Mouse (Mus musculus): ENCODE measurements around the gene Aldh18a1. TPM values are rescaled to one million over a fixed set of nuclear protein-coding genes. Genes with fewer than 3 reads are reported as not detected.

Aldh18a1 gene
- polyA plus RNA-seq (2015; fragmentation: Nextera tagmentation; extraction: Ambion mirVana): 14.8 and 20.0 TPM in 2 replicates

GRCm38 (mm10) chr19:40588293-40588654 lies at the start of gene Aldh18a1:
Gene Aldh18a1, minus strand, starts transcription at chr19:40588463.

DNA sequence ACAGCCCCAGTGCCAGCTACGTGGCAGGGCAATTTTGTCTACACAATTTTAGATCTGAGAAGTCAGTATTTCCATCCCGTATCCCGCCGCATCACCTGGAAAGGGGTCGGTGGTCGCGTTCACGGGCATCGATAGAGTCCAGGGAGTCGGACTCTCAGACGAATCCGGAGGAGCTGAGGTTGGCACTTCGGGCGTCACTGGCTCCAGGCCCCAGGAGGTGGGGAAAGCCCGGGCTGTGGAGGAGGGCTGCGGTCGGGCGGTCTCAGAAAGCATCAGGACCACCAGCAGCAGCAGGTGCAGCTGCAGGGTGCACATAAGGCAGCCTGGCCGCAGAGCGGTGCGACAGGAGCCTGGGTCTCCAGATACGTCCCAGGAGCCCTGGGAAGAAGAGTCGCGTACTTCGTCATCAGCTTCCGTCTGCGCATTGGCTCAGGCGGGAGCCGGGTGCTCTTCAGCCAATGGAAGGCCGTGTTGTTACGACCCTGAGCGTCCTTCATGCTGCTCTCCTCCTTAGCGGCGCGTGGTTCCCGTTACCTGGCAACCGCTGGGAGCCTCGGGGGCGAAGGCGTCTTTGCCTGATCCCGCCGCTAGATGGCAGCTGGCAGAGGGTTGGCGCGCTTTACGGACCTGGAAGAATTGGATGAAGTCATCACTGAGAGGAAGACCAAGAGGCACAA lies 23.7 kb upstream of the Aldh18a1 start, which contains the start of the genes Tctn3 and Entpd1:
Gene Tctn3 (minus strand): TSS at position 404 of the 677 bp plus-strand sequence.
Gene Entpd1 (plus strand): TSS at position 537 of the 677 bp plus-strand sequence.

GRCm38 (mm10) chr19:40513632-40514078 lies 74.6 kb downstream of the Aldh18a1 start, which contains the start of gene Sorbs1:
Gene Sorbs1, minus strand, starts transcription at chr19:40513779.

Other genes with a start within 250 kb of the Aldh18a1 start
- 110 and 116 TPM in 2 replicates for gene Sorbs1, start 74.7 kb downstream of the Aldh18a1 start, polyA plus RNA-seq (2015; fragmentation: Nextera tagmentation; extraction: Ambion mirVana)
- 3.6 and 4.9 TPM in 2 replicates for gene Tctn3, start 23.8 kb upstream of the Aldh18a1 start, polyA plus RNA-seq (2015; fragmentation: Nextera tagmentation; extraction: Ambion mirVana)
- gene Entpd1, start 23.9 kb upstream of the Aldh18a1 start, polyA plus RNA-seq (2015; fragmentation: Nextera tagmentation; extraction: Ambion mirVana): 10.2 and 10.6 TPM in 2 replicates
- 0.05 TPM in 1 of 2 replicates, not detected in the other for gene Cc2d2b, start 160.3 kb upstream of the Aldh18a1 start, polyA plus RNA-seq (2015; fragmentation: Nextera tagmentation; extraction: Ambion mirVana)
- 4.0 and 4.3 TPM in 2 replicates for gene Ccnj, start 242.8 kb upstream of the Aldh18a1 start, polyA plus RNA-seq (2015; fragmentation: Nextera tagmentation; extraction: Ambion mirVana)